Mouse (Mus musculus) R1 (cell line): ENCODE data around the gene Prl6a1.

Experiments
- DNase-seq: peaks from one replicate; pipeline ENCODE4 v3.0.0-alpha.2; 2018; ENCODE audit warnings: low read depth, low spot score

The Prl6a1 gene

DNA sequence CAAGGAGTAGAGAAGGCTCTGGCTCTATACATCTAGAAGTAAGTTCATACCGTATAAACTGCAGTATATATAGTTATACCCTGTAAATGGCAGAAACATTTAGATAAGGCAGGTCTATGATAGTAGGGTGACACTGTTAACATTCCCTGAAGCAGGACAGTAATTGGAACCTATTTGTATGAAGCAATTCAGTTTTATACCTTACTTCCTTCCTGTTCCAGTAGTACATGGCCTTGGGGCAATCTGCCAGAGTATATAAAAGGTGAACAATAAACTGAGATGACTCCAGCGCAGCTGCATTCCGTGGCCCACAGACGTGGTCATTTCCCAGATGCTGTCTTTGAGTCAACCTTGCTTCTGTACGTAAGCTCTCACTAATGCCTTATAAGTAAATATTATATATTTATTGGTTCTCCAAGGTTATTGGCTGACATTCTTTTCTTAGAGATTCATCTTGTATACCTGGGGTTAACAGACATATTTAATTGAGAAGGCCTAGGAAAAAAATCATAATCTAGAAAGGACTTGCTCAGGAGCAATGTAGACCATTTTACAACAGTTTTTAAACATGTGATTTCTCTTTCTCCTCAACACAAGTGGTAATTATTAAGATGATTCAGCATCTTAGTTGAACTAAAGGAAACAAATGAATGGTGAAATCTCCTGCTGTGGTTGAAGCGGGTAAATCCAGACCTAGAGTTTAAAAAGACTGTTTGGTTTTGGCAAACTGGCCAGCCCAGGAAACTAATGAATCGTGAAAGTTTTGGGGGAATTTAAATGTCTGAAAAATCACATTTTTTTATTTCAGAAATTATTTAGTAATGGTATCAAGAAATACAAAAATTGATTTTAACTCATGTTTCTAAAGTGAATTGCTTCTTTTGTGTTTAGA is at the start of gene Prl6a1:
Gene Prl6a1, plus strand, starts transcription at position 294 of the 892 bp plus-strand sequence.
- no peak for DNase-seq

DNA sequence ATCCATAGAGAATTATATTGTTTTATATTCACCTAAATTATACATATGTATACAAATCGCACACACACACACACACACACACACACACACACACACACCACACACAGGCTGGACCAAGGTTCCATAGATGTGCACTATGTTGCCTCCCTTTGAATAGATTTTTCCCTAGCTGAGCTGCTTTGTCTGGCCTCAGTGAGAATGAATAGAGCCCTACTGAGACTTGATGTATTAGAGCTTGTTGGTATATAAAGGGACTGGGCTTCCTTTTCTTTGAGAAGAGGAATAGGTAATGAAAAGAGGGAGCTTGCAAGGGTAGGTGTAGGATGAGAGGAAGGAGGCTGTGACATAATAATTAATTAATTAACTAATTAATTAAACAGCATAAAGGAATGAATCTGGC is 22.6 kb downstream of the Prl6a1 start:
- DNase-seq: no peak

DNA sequence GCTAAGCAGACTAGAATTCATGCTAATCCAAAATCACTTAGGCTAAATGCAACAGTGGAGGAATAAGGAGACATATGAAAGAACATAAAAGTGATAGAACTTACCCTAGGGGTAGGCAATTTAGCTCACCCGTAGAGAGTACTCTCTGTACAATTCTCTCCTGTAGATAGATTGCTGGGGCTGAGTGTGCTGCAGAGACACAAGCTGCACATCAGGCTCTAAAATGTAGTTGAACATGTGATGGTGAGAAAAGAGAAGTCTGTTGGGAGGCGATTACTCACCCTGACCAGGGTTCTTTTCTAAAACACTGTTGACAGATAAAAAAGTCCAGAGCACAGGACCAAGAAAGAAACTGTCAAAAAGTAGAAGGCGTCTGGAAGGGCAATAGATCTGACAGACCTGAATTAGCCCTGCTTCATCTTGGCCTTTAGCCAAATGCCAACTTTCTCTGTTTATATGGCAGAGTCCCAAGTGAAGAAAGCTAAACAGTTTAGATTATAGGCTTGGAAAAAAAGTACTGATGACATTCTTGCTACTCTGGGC is 30.4 kb downstream of the Prl6a1 start:
- DNase-seq: no peak

DNA sequence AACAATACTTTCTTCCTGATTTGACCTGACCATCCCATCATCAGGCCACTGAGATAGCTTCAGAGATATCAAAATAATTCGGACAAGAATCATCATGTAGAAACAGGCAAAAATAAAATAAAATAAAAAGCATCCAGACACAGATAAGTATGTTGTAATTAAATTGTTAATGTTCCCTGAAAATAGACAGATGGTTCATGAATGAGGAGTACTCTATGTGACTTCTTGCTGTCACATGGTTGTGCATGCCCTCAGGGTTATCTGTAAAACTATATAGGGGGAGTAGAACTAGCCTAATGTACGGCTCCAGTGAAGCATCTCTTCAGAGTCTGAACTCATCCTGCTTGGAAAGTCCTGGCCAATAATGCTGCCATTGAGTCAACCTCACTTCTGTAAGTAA is 32.9 kb downstream of the Prl6a1 start, which contains the start of gene Prl8a2:
Gene Prl8a2, plus strand, starts transcription at position 301 of the 400 bp plus-strand sequence.
- DNase-seq: no peak
